Mouse (Mus musculus) liver, embryonic 14.5 days (tissue): ENCODE data around the gene Kcnn1. TPM values are rescaled to one million over a fixed set of nuclear protein-coding genes. Genes with fewer than 3 reads are reported as not detected.

Experiments used
- ATAC-seq: fragments of 200-750 bp; cut with Nextera tagmentation; 2 replicates; pipeline ENCODE4 v1.8.0; 2017; ENCODE audit warnings: moderate number of reproducible peaks, mild to moderate bottlenecking, moderate library complexity; ENCODE audit not compliant: insufficient read depth
- DNase-seq, 3 experiments: peaks; one replicate each; pipeline ENCODE4 v3.0.0-alpha.2; 2012 to 2013; ENCODE audit warnings: low read depth in 3 of 3, low spot score in 3 of 3
- H3K27ac ChIP-seq: fragments of 300-500 bp; sonication (generic); 2 replicates; pipeline ENCODE4 v1.5.1; 2014; ENCODE audit warnings: moderate library complexity, mild to moderate bottlenecking, control low read depth, inconsistent platforms
- H3K27me3 ChIP-seq: fragments of 300-500 bp; sonication (generic); 2 replicates; pipeline ENCODE4 v1.6.1; 2014; ENCODE audit warnings: mild to moderate bottlenecking, low read length, moderate library complexity; ENCODE audit not compliant: control insufficient read depth, insufficient read depth
- H3K36me3 ChIP-seq: fragments of 300-500 bp; sonication (generic); replicated peaks from 2 replicates; pipeline ENCODE4 v1.6.1; 2014; ENCODE audit warnings: low read depth; ENCODE audit not compliant: control insufficient read depth, insufficient read depth
- H3K4me1 ChIP-seq, 2 experiments: fragments of 200-500 bp in 1 of 2; fragments of 300-500 bp in 1 of 2; sonication (generic) in 1 of 2; replicated peaks; 2 replicates each; pipeline ENCODE4 v1.6.1; 2012 to 2014; ENCODE audit warnings: antibody characterized with exemption in 1 of 2, inconsistent platforms in 1 of 2, low read length in 1 of 2; ENCODE audit not compliant: control insufficient read depth in 2 of 2, insufficient read depth in 2 of 2
- H3K4me2 ChIP-seq: fragments of 300-500 bp; sonication (generic); 2 replicates; pipeline ENCODE4 v1.6.1; 2014; ENCODE audit warnings: low read depth, mild to moderate bottlenecking, control low read depth, moderate library complexity
- H3K4me3 ChIP-seq, 2 experiments: fragments of 200-500 bp in 1 of 2; fragments of 300-500 bp in 1 of 2; sonication (generic) in 1 of 2; 2 replicates each; pipeline ENCODE4 v1.5.1; 2012 to 2014; ENCODE audit warnings: low read depth in 2 of 2, low read length in 2 of 2, mild to moderate bottlenecking in 2 of 2, control low read depth in 1 of 2, inconsistent platforms in 1 of 2, moderate library complexity in 1 of 2; ENCODE audit not compliant: insufficient read depth in 1 of 2
- H3K9ac ChIP-seq: fragments of 300-500 bp; sonication (generic); replicated peaks from 2 replicates; pipeline ENCODE4 v1.6.1; 2014; ENCODE audit warnings: mild to moderate bottlenecking, control low read depth, moderate library complexity
- H3K9me3 ChIP-seq: fragments of 300-500 bp; sonication (generic); 2 replicates; pipeline ENCODE4 v1.6.1; 2016; ENCODE audit warnings: low read length, mixed read lengths; ENCODE audit not compliant: control insufficient read depth
- CTCF ChIP-seq: IDR thresholded peaks from 2 replicates; pipeline ENCODE4 v1.5.1; 2016; ENCODE audit warnings: antibody characterized with exemption, low read depth, control low read depth
- EP300 ChIP-seq: IDR thresholded peaks from 2 replicates; pipeline ENCODE4 v1.6.1; 2016; ENCODE audit warnings: antibody characterized with exemption, low read depth
- WGBS: fragments of 180-500 bp; shearing (Covaris S2); extraction: QIAGEN DNeasy Blood & Tissue Kit; methylation state at CpG from one replicate; pipeline ENCODE4 v1.1.7; 2014; ENCODE audit not compliant: insufficient replicate concordance; 5-methylcytosine and 5-hydroxymethylcytosine counted together
- polyA plus RNA-seq, 2 experiments: library from polyadenylated mRNA; depleted of rRNA in 1 of 2; stranded (reverse) in 1 of 2; unstranded in 1 of 2; fragments of >200 nt; fragmentation: Nextera tagmentation in 1 of 2; extraction: Ambion mirVana in 1 of 2; gene quantifications; 2 replicates each; pipeline versions ENCODE4 v1.2.1 to v1.2.3; 2012 to 2014

Gene Kcnn1
- polyA plus RNA-seq, 2 experiments: 0.17 to 0.27 TPM

- Histone ChIP-seq H3K27me3 (peaks cover under 1% of the 10 kb centered on the region; the same call in 1 of the 2 replicates), H3K36me3 (no peaks in the 10 kb centered on the region)
These were observed 51.0 kb downstream of the Kcnn1 start for GRCm38 (mm10) chr8:70812055-70812454.

DNA sequence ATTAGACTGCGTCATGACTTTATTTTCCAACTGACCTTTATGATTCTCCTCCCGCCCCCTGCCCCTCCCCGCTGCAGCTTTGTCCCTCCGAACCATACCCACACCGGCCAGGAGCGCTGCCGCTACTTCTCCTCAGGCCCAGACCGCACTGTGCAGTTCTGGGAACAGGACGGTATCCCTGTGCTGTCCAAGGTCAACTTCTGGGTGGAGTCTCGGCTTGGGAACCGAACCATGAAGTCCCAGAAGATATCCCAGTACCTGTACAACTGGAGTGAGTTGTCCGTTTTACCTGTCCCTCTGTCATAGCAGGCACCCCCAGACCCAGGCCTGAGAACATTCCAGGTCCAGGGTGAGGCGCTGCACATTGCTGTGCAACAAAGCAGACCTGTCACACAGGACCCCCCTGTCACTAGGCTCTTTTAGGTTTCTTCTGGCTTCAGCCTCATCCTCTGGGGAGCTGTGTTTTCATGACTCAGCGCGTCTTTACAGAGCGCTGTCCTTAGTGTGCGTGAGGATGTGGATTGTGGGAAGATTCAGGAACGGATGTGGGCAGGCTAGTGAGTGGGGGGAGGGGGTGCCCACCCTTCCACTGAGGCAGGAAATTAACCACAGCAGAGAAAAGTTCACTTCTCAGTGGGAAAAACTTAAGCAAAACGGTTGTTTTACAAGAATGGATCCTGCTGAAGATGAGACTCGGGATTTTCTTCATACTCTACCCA lies 51.9 kb downstream of the Kcnn1 start:
- H3K4me1 ChIP-seq: peaks cover 9 to 11% of the 10 kb centered on the region in 2 experiments
- H3K36me3 ChIP-seq: no peaks in the 10 kb centered on the region
- no peaks in the 10 kb centered on the region; the same call in 1 of the 2 replicates for H3K27me3 ChIP-seq
- ATAC-seq (no peak), DNase-seq (no peak)
- no peak overlapping the region for H3K4me2 ChIP-seq
- no peak overlapping the region for H3K27ac ChIP-seq
- H3K9ac ChIP-seq: no peak overlapping the region
- no peak overlapping the region for H3K4me3 ChIP-seq
- H3K9me3 ChIP-seq: no peaks in the 10 kb centered on the region
- TF ChIP-seq EP300 (no peak), CTCF (no peak)
- WGBS: 42% methylated on average over 20 of the region's 20 CpGs

More at GRCm38 (mm10) chr8:70812055-70812454, 51.0 kb downstream of the Kcnn1 start:
- WGBS: 36% methylated on average over 4 of the region's 4 CpGs
- Histone ChIP-seq H3K27ac (no peak overlapping the region), H3K9ac (no peak overlapping the region), H3K4me1 (peaks cover 6 to 9% of the 10 kb centered on the region in 2 experiments), H3K4me3 (no peak overlapping the region), H3K9me3 (no peaks in the 10 kb centered on the region), H3K4me2 (no peak overlapping the region)
- TF ChIP-seq CTCF (no peak; the same call in 1 of the 2 replicates), EP300 (no peak)
- no peak for DNase-seq
- ATAC-seq: no peak

GRCm38 (mm10) chr8:70808955-70809701 lies 53.9 kb downstream of the Kcnn1 start:
- Histone ChIP-seq H3K27me3 (no peaks in the 10 kb centered on the region; the same call in 1 of the 2 replicates), H3K4me1 (peaks cover 15 to 20% of the 10 kb centered on the region in 2 experiments), H3K4me2 (no peak overlapping the region), H3K9me3 (no peaks in the 10 kb centered on the region), H3K9ac (no peak overlapping the region), H3K4me3 (no peak overlapping the region), H3K27ac (no peak overlapping the region), H3K36me3 (no peaks in the 10 kb centered on the region)
- DNase-seq: no peak
- ATAC-seq: no peak
- TF ChIP-seq CTCF: no peak
- TF ChIP-seq EP300: no peak
- 65% methylated on average over 8 of the region's 8 CpGs for WGBS

DNA sequence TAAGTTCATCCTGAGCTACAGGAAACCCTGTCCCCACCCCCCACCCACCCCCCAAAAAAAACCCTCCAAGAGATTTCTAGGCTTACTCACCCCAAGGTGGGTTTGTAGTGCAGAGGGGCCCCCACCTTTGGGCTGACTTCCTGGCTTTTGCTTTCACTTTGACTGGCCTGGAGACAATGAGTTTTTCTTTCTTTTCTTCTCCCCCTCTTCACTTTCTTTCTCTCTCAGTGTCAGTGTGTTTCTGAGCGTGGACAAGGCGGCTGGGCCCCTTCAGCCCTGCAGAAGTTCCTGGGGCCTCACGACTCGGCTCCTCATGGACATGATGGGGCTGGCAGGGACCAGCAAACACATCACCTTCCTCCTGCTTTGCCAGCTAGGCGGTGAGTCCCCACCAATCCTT lies 54.8 kb downstream of the Kcnn1 start, which contains the start of gene Il12rb1:
Il12rb1 (plus strand) TSS at position 211 of the 400 bp plus-strand sequence.
- Histone ChIP-seq H3K27me3 (no peaks in the 10 kb centered on the region), H3K4me3 (no peak within 1 kb of the TSS), H3K4me2 (no peak within 1 kb of the TSS), H3K9ac (peak within 1 kb of the TSS; percentile 13; the same call in 1 of the 2 replicates), H3K9me3 (no peaks in the 10 kb centered on the region), H3K27ac (no peak within 1 kb of the TSS), H3K36me3 (no peaks in the 10 kb centered on the region), H3K4me1 (peaks cover 23 to 26% of the 10 kb centered on the region in 2 experiments)
- ATAC-seq (no peak), DNase-seq (no peak)
- TF ChIP-seq EP300 (no peak), CTCF (no peak)
- 46% methylated on average over 5 of the region's 5 CpGs for WGBS

DNA sequence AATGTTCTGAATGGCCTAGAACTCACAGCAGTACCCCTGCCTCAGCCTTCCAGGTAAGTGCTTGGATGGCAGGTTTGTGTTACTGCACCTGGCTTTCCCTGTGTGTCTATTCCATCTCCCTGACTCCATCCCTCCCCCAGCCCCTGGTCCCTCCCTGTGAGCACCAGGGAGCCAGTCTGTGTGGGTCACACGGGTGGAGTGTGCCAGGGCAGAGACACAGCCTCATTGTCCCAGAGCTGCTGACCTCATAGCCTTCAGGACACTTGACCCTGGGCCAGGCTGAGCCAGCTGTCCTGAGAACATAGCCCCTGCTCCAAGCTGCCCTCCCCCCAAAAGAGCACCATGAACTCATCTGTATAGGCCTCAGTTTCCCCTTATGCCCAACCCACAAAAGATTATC lies 55.8 kb downstream of the Kcnn1 start:
- ATAC-seq: no peak
- Histone ChIP-seq H3K36me3 (no peaks in the 10 kb centered on the region), H3K4me1 (peaks cover 23 to 33% of the 10 kb centered on the region in 2 experiments), H3K9ac (peak overlapping the region; percentile 13; the same call in 1 of the 2 replicates), H3K4me3 (no peak overlapping the region), H3K9me3 (no peaks in the 10 kb centered on the region), H3K4me2 (no peak overlapping the region), H3K27me3 (no peaks in the 10 kb centered on the region), H3K27ac (no peak overlapping the region)
- WGBS: 36% methylated on average over 1 of the region's 1 CpGs
- no peak for TF ChIP-seq CTCF
- TF ChIP-seq EP300: no peak
- DNase-seq: no peak
